Mouse (Mus musculus) left cerebral cortex, adult 9 months (tissue): ENCODE measurements at regions not wholly inside any gene's neighbourhood (a gene's known extent, or its start where the extent isn't known, plus 50 kb on each side); places are given as distances from the start of the nearest gene placed in this dataset.

Source experiments
- DNase-seq, 2 experiments: peaks; one replicate each; pipeline ENCODE4 v3.0.0; 2022; ENCODE audit warnings: low spot score in 2 of 2

DNA sequence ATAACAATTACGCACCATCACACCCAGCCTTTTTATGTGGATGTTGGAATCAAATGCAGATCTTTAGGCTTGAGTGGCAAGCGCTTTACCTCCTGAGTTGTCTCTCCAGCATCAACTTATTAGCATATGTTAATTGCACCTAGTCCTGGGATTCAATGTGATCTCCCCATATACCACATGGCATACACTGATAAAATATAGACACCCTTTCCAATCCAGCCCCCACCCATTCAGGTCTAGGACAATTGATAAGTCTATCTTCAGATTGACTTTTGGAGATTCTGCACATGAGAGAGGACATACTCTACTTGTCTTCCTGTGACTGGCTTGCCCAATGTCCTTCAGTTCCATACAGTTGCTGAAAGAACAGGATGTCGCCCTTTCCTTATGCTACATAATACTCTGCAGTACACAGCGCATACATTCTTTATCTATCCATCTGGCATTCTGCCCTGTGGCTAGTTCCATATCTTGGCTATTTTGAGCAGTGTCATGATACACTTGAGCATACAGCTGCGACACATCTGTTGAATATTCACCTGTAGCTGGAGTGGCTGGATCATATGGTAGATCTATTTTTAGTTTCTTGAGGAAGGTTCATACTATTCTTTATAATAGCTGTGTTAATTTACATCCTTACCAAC lies 120.3 kb downstream of the Gsdmc2 start:
- DNase-seq, result no peak

DNA sequence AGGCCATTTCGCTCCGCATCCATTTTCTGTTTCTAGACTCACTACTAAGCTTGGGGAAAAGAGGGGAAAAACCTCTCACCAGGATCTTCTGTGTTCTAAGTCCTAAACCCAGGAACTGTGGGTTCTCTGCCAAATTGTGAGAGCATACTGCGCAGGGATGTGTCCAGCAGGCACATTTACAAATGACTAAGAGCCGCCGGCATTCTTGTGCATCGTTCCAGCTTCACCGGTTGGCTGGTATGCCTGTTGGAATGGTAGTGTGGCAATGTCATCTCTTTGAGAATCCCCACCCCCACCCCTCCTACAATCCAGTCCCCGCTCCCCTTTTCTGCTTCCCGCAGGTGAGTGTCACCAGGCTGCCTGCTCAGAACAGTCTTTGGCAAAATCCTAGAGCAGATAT lies 122.0 kb downstream of the Gsdmc2 start:
- no peak for DNase-seq

- DNase-seq, result peak in 1 of 2 experiments; percentile 48
Observed at GRCm38 (mm10) chr15:63721669-63722357, 123.2 kb downstream of the Gsdmc2 start.

- DNase-seq, result no peak
Observed at GRCm38 (mm10) chr15:63717812-63718211, 127.2 kb downstream of the Gsdmc2 start.

DNA sequence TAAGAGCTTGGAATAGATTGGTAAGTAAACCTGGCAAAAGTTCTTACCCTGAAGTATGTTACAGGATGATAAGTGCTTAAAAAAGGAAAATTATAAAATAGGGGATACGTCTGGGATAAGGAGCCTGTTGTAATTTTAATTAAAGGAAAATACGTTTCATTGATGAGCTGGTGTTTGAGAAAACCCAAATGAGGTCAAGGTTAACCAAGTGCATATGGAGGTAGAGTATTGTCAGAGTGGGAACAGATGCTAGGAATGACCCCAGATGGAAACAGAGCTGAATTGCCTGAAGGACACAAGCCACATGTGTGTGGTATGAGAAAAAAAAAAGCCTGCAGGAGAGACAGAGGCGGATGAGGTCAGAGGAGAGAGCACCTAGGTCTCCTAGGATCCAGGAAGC lies 131.3 kb downstream of the Gsdmc2 start:
- no peak for DNase-seq

DNA sequence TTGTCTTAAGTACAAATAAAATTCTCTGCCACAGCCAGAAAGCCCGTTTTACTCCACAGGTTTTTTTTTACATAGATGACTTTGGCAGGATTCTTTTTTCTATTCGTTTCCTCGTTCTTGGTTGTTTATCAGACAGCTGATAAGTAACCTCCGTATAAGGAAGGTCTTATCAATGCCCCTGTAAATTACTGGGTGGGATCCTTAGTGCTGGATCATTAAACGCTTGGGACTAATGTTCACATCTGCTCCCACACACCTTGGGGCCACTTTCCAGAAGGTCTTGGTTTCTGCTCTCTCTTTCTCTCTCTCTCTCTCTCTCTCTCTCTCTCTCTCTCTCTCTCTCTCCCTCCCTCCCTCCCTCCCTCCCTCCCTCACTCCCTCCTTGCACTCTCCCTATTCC lies 134.6 kb downstream of the Gsdmc2 start:
- DNase-seq, result no peak

DNA sequence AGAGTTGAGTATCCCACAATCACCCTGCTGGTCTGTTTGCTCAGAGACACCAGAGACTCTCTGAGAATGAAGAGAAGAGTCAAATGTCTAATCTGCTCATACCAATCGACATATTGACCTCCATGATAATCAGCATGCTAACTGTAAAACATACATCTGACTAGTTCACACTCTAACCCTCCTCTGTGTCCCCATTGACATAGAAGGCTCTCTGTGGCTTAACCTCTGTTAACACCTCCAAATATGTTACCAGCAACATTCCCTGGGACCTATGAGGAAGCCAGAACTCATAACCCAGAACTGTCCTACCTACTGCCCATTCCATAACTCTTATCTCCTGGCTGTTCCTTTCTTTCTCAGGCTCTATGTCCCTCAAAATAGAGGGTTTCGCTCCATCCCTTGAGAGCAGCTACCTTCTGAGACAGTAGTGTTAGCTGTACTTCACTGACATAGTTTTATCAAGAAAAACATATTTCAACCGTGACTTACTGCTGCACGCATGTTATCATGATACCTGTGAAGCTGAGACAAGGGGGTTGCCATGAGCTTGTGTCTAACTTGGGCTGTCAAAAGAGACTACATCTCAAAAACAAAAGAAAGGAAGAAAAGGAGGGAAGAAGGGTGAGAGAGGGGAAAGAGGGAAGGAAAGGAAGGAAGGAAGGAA lies 135.6 kb downstream of the Gsdmc2 start:
- no peak for DNase-seq

GRCm38 (mm10) chr15:63704636-63705035 lies 140.3 kb downstream of the Gsdmc2 start:
- no peak for DNase-seq

- DNase-seq, result no peak
Observed at GRCm38 (mm10) chr15:63697831-63698230, 147.1 kb downstream of the Gsdmc2 start.

DNA sequence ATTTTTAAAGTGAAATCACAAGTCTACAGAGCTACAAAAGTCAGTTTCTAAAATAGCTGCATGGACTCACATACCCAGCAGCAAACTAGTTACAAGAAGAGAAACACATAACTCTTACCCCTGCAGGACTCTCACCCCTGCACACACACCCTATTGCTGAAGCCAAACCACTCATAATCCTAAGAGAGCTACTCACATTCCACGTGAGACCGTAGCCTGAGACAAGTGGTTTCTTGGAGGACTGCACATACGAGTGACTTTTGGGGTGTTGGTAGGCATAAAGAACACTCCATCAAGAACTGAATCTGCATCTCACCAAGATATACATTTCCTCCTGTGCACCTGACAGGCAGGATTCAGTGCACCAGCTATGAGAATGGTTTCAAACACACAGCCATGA lies 150.8 kb downstream of the Gsdmc2 start:
- DNase-seq, result no peak

DNA sequence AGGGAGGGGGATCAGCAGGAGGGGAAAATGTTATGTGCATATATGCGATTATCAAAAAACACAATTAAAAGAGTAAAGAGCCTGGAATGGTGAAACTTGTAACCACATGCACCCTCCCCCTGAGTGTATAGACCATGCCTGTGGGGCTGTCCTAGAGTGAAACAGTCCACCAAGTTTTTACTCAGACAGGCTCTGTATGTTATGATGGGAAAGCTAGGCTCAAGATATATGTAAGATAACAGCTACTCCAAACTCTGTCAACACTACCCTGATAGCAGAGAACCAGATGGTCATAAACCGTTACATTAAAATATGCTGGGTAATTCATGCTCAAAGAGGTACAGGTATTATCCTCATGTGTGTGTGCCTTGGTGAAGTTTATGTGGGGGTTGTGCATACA lies 151.4 kb downstream of the Gsdmc2 start:
- no peak for DNase-seq

DNA sequence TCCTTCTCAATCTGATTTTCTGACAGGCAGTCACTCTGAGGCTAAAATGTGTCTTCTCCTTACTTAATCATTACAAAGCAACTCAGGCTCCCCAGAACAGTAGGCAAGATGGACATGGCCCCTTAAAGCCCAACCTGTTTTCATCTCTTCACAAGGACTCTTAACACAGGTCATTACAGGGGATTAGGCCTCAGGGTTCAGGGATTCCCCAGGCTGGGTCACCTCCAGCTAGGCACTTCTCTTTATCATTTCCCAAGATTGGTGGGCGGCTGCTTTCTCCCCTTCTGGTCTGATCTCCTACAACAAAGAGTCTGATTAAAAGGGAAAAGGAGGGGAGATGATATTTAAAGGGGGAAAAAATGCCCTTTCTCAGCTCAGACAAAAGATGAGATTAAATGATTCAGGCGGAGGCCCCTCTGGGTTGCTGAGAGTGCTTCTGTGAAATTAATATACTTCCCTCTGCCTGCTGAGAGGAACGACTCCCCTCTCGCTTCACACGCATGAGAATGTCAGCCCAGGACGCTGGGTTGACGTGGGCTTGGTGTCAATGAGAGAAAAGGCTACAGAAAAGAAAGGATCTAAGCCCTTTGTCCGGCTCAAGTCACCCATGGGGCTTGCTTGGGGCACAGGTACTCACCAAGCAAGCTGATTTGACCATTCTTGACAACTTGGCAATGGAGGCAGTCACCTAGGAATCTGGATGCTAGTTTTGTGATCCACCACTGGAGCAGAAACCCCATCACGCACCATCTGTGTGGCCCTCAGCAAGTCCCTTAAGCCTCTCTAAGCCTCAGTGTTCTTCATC lies 152.3 kb downstream of the Gsdmc2 start:
- DNase-seq, result no peak

DNA sequence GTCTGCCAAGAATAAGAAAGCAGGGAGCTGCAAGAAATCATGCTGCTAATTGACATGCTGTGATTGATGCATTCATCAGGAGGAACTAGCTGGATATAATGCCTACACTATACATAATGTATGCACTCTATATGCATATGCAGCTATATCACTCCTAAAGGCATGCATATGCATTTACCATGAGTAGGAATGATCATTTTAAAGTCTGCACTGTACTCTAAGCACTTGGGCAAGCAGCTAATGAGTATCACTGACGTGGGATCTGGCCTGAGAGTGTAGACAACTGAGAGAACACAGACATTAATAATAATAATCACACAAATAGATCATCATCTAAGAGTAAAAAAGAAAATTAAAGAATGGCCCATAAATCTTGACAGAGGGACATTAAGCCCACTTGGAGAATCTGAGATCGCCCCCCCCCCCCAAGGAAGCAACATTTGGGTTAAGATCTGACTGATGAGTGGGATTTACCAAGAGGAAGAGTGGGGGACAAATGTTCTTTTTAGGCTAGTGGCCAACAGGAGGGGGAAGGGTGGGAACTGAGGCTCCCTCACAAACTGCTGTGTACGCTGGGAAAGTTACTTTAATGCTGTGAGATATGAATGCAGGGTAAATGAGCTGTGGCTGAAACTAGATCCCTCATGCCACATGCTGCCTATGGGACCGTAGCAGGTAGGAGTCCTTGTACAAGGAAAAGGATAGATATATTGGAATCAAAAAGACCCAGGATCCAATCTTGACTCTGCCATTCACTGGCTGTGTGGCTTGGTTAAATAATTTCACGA lies 155.0 kb downstream of the Gsdmc2 start:
- no peak for DNase-seq

DNA sequence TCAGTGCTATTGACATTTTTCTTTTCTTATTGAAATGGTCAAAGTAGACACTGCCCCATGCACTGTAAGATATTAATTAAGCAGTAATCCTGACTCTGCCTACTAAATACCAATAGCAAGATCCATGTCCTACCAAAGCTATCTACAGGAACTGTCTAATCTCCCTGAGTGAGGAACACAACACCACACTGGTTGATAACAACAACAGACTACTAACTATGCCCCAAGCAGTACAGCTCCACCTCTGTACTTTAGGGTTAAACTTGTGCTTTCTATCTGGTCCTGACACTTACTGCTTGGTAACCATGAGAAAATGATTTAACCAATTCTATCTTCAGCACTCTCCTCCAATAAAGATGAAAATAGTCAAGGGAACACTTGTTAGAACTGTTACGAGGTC lies 157.1 kb downstream of the Gsdmc2 start:
- no peak for DNase-seq

- no peak for DNase-seq
Observed at GRCm38 (mm10) chr15:63686954-63687562, 157.9 kb downstream of the Gsdmc2 start.

DNA sequence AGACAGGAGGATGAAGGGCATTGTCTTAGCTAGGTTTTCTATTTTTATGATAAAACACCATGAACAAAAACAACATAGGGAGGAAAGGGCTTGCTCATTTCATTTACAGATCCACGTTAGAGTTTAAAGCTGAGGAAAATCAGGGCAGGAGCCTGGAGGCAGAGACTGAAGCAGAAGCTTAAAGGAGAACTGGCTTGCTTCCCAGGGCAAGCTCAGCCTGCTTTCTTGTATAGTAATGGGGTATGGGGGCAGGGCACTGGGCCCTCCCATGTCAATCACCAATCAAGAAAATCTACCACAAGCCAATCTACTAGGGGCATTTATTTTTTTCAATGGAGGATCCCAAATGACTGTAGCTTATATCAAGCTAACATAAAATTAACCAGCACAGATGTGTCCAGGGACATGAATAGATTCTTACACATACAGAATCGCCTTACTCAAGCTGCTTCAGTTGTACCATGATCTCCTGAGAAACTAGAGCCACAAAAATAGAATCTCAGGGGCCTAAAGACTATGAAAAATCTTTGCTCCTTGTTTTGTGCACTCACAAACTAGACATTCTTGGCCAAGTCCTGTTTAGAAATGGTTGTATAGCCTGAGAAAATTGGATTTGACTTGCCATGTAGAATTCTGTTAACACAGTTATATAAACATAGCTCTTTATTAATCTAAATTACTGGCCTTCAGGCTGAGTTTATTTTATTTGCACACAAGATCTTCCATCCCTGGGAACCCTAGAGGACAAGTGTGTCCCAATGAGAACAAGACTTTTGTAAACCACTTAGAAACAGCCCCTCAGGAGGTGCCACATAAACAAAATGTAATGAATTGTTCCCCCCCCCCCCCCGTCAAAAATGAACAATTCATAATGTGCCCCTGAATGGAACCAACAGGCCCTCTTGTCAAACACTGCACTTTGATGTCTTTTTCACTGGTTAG lies 164.7 kb downstream of the Gsdmc2 start:
- DNase-seq, result peak; percentile 5 to 9

- DNase-seq, result no peak
Observed at GRCm38 (mm10) chr15:63678921-63679320, 166.1 kb downstream of the Gsdmc2 start.

GRCm38 (mm10) chr15:63675491-63676036 lies 169.4 kb downstream of the Gsdmc2 start:
- no peak for DNase-seq

GRCm38 (mm10) chr15:63674404-63674803 lies 170.6 kb downstream of the Gsdmc2 start:
- no peak for DNase-seq

DNA sequence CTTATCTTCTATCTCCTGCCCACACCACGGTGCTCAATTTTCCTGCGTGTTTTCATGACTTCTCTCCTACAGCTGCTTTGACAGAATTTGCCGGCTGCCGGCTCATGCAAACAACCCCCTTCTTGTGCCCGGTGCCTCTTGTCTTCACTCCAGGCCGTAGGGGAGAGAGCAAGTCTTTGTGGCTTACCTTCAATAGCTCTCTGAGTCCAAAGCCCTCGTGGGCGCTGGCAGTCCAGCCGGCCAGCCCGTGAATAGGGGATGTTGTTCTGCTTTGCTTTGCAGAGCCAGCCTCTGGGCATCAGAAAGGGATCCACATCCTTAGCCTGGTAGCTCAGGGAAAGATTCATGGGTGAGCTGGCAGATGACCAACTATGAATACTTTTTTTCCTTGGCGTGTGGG lies 173.9 kb downstream of the Gsdmc2 start:
- peak; percentile 15 to 47 for DNase-seq
